Mouse (Mus musculus): Measurements from ENCODE around the gene Twf1. TPM values are rescaled to one million over a fixed set of nuclear protein-coding genes. Genes with fewer than 3 reads are reported as not detected.

Twf1 gene
- total RNA-seq, 2 experiments from 2014 or later = 51.4 to 52.5 TPM

Other genes with a start within 250 kb of the Twf1 start
- 10 to 100 TPM; 13.3 to 16.4 TPM for gene Adamts20, start 124.5 kb downstream of the Twf1 start, total RNA-seq (2021)
- gene Pus7l, start 46.3 kb downstream of the Twf1 start, total RNA-seq (2021) = 1 to 10 TPM; 5.4 to 6.0 TPM
- gene Irak4, start 46.2 kb downstream of the Twf1 start, total RNA-seq (2021) = 1 to 10 TPM; 1.5 to 1.8 TPM
- gene Tmem117, start 39.3 kb upstream of the Twf1 start, total RNA-seq (2021) = 1 to 10 TPM; 9.5 to 9.9 TPM